Mouse (Mus musculus) CD4-positive, CD25-positive, alpha-beta regulatory T cell, adult 9 weeks (primary cell): Measurements from ENCODE around the gene Nudt13. TPM values are rescaled to one million over a fixed set of nuclear protein-coding genes. Genes with fewer than 3 reads are reported as not detected.

ENCODE experiments used
- polyA plus RNA-seq: library from polyadenylated mRNA; unstranded; fragments of 100-300 nt; shearing (Covaris generic); gene quantifications from one replicate; pipeline ENCODE4 v1.2.1, GENCODE M21; 2017

Gene Nudt13
- 20.0 TPM for polyA plus RNA-seq

DNA sequence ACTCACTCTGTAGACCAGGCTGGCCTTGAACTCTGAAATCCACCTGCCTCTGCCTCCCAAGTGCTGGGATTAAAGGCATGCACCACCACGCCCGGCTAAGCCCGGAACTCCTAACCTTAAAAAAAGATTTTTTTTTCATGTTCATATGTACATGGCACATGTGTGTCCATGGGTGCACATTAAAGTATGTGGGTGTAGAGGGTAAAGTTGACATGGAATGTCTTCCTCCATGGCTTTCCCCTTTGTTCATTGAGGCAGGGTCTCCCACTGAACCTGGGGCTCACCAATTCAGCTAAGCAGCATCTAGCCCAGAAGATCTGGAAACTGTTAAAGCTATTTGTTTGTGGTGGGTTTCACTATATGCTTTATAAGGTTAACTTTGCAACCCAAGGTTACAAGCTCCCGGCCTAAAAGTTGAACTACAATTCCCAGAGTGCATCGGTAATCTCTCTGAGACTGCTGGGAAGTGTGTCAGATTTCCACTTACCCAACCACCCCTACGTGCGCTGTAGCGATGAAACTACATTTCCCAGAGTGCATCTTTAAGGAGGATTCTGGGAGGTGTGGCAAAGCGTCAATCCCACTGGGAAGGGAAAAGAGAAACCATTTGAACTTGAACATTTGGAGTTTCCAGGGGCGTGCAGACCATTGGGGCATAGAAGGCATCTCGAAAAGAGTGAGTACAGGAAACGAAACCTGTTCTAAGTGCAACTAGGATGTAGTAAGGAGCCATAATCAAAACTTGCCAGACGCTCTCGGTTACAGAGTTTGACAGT, at the start of gene Nudt13:
Nudt13 (plus strand) TSS at position 581 of the 776 bp plus-strand sequence.

GRCm38 (mm10) chr14:20269082-20269809, 25.3 kb upstream of the Nudt13 start, which contains the start of gene Kcnk16:
Kcnk16 (minus strand) TSS chr14:20269199.

DNA sequence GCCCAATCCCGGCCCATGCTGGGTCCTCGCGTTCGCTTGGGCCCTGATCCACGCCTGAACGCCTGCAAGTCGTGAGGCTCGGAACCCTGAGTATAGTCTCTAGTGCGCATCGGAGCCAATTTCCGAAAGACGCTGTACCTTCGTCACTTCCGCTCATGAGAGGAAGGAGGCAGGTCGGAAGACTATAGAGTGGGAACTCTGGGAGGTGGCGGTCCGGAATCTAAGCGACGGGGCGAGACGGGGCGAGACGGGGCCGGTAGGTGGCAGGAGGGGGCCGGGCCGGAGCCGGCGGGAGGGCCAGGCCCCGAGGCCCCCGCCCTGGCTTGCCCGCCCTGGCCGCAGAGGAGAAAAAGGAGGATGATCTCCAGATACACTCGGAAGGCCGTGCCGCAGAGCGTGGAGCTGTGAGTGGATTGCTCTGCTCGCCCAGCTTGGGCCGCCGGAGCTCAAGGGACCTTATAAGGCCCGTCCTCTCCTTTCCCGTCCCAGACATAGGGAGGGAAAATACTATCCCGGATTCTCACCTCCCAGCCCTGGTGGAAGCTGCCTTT, 53.6 kb downstream of the Nudt13 start, which contains the start of the genes Ecd and Fam149b:
Ecd (minus strand) TSS at position 131 of the 551 bp plus-strand sequence.
Fam149b (plus strand) TSS at position 172 of the 551 bp plus-strand sequence.

Other genes with a start within 250 kb of the Nudt13 start
- gene Saysd1, start 156.2 kb upstream of the Nudt13 start, polyA plus RNA-seq = 41.8 TPM
- gene Kcnk5, start 112.9 kb upstream of the Nudt13 start, polyA plus RNA-seq = 9.8 TPM
- not detected for gene Kcnk16, start 25.5 kb upstream of the Nudt13 start, polyA plus RNA-seq
- gene Ecd, start 53.4 kb downstream of the Nudt13 start, polyA plus RNA-seq = 72.8 TPM
- gene Fam149b, start 53.5 kb downstream of the Nudt13 start, polyA plus RNA-seq = 74.8 TPM
- gene Dnajc9, start 94.2 kb downstream of the Nudt13 start, polyA plus RNA-seq = 142 TPM
- gene Mrps16, start 98.9 kb downstream of the Nudt13 start, polyA plus RNA-seq = 104 TPM
- gene Cfap70, start 157.5 kb downstream of the Nudt13 start, polyA plus RNA-seq = not detected
- gene Anxa7, start 185.4 kb downstream of the Nudt13 start, polyA plus RNA-seq = 53.7 TPM
- 1.1 TPM for gene Mss51, start 202.2 kb downstream of the Nudt13 start, polyA plus RNA-seq